Mouse (Mus musculus): ENCODE measurements around the gene Ankrd22.
"Not testable (repeated sequence)": the region's sequence is repeated elsewhere in the genome, so short reads cannot be mapped to it uniquely, and the experiment has no call there.

Ankrd22 gene

GRCm38 (mm10) chr19:34165891-34166290 is at the start of gene Ankrd22:
Ankrd22 (minus strand) TSS chr19:34166053.
- DNase-seq, result no peak

- no peak for DNase-seq
Observed at GRCm38 (mm10) chr19:34214136-34214535, 48.3 kb upstream of the Ankrd22 start.

- DNase-seq, result no peak
Observed at GRCm38 (mm10) chr19:34213251-34213645, 47.4 kb upstream of the Ankrd22 start.

GRCm38 (mm10) chr19:34212489-34213250 is 46.8 kb upstream of the Ankrd22 start:
- no peak for DNase-seq

- DNase-seq, result no peak
Observed at GRCm38 (mm10) chr19:34210841-34211240, 45.0 kb upstream of the Ankrd22 start.

- DNase-seq, result no peak
Observed at GRCm38 (mm10) chr19:34209930-34210581, 44.2 kb upstream of the Ankrd22 start.

- DNase-seq, result no peak
Observed at GRCm38 (mm10) chr19:34209031-34209430, 43.2 kb upstream of the Ankrd22 start.

GRCm38 (mm10) chr19:34206760-34207440 is 41.0 kb upstream of the Ankrd22 start:
- DNase-seq, result peak; percentile 26

- DNase-seq, result not testable (repeated sequence)
Observed at GRCm38 (mm10) chr19:34206128-34206527, 40.3 kb upstream of the Ankrd22 start.

- no peak for DNase-seq
Observed at GRCm38 (mm10) chr19:34202668-34203067, 36.8 kb upstream of the Ankrd22 start.

- DNase-seq, result no peak
Observed at GRCm38 (mm10) chr19:34199488-34199887, 33.6 kb upstream of the Ankrd22 start.

GRCm38 (mm10) chr19:34198901-34199300 is 33.0 kb upstream of the Ankrd22 start:
- DNase-seq, result no peak

- no peak for DNase-seq
Observed at GRCm38 (mm10) chr19:34198066-34198465, 32.2 kb upstream of the Ankrd22 start.

- DNase-seq, result no peak
Observed at GRCm38 (mm10) chr19:34195031-34195430, 29.2 kb upstream of the Ankrd22 start.

GRCm38 (mm10) chr19:34194132-34194745 is 28.4 kb upstream of the Ankrd22 start:
- no peak for DNase-seq

GRCm38 (mm10) chr19:34193683-34194082 is 27.8 kb upstream of the Ankrd22 start:
- DNase-seq, result no peak

GRCm38 (mm10) chr19:34193149-34193548 is 27.3 kb upstream of the Ankrd22 start:
- peak; percentile 32 for DNase-seq

- peak; percentile 73 for DNase-seq
Observed at GRCm38 (mm10) chr19:34192008-34192963, 26.4 kb upstream of the Ankrd22 start, which contains the start of gene Stambpl1. Stambpl1 (plus strand) TSS chr19:34192229.

- no peak for DNase-seq
Observed at GRCm38 (mm10) chr19:34191645-34192007, 25.8 kb upstream of the Ankrd22 start.

GRCm38 (mm10) chr19:34186845-34187244 is 21.0 kb upstream of the Ankrd22 start:
- no peak for DNase-seq

GRCm38 (mm10) chr19:34182490-34182889 is 16.6 kb upstream of the Ankrd22 start:
- DNase-seq, result no peak

GRCm38 (mm10) chr19:34181234-34181633 is 15.4 kb upstream of the Ankrd22 start:
- no peak for DNase-seq

Measured in lung, postnatal 14 days (tissue).